Mouse (Mus musculus): ENCODE measurements at regions not wholly inside any gene's neighbourhood (a gene's known extent, or its start where the extent isn't known, plus 50 kb on each side); places are given as distances from the start of the nearest gene placed in this dataset.

DNA sequence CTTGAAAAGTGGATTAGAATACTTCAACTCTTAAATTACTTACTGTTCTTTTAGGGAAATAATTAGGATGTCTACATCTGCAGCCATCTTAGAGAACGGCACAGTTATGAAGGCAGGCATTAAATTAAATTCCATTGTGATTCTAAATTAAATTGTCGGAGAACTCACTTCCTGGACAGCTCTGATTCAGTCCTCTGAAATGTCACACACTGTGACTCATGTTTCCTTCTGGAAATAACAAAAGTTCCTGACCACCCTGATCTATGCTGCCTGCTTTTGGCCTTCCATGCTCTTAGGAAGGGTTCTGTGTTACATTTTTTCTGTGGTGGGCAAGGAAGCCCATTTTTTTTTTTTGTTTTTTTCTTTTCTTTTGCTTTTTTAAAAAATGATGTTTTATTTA, 401.1 kb downstream of the Tex13c3 start:
- ATAC-seq (no peak), DNase-seq (ENCODE audit: low spot score) (no peak)
- H3K36me3 ChIP-seq (ENCODE audit: insufficient read depth, low read length), result no peaks in the 10 kb centered on the region
- H3K9ac ChIP-seq (replicated peaks; ENCODE audit: low read length), result no peak overlapping the region
- no peak overlapping the region for H3K4me3 ChIP-seq (ENCODE audit: low read length)
- H3K27me3 ChIP-seq (ENCODE audit: insufficient read depth, low read length), result no peaks in the 10 kb centered on the region
- H3K27ac ChIP-seq, result no peak overlapping the region
- no peak for TF ChIP-seq CTCF (IDR thresholded peaks at IDR 0.05; ENCODE audit: low read depth)
- no peaks in the 10 kb centered on the region for H3K9me3 ChIP-seq (ENCODE audit: low read length)
- no peak overlapping the region for H3K4me2 ChIP-seq (ENCODE audit: low read depth, low read length)
- H3K4me1 ChIP-seq (ENCODE audit: insufficient read depth, low read length), result no peaks in the 10 kb centered on the region
- 60% methylated on average over 2 of the region's 2 CpGs for WGBS

MicroRNAs in the stretch of these regions (microRNA counts, 519-probe panel; counts per million panel counts)
- microRNA mmu-miR-221 (2,473 counts per million, percentile 37 among the panel's probes with 10 or more counts), microRNA mmu-miR-222 (948 counts per million, percentile 11 among the panel's probes with 10 or more counts)

Small RNAs in the stretch of these regions (microRNA-seq; reads per million reads assigned to microRNA genes)
- gene Mir221 (295 to 430 reads per million in 2 experiments), gene Mir222 (227 to 318 reads per million in 2 experiments)

Data from hindbrain, postnatal 0 days (tissue).